Comparison of ENCODE assay signal across 8 mouse cellular contexts in the genomic region with DNA sequence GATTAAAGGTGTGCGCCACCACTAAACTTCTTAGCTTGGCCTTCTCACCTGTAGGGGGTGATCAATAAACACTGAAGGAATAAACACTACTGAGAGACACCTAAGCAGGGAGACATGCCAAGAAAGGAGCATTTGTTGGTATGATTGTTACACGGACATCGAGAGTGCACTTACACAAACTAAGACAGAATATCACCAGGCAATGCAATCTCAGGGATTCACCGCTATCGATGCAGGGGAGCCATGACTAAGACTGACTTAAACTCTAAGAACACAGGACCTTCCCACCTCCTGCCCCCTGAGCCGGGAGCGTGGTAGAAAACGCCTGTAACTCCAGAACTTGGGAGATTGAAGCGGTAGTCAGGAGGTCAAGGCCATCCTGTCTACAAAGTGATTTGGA. TPM values are rescaled to one million over a fixed set of nuclear protein-coding genes. Genes with fewer than 3 reads are reported as not detected.
DNase-seq lines count a peak whose midpoint lies in the region; ATAC-seq and TF ChIP-seq lines count a peak whose summit lies in the region.

No protein-coding gene starts in this region.

- H3K4me1 ChIP-seq in liver, adult 2 months (ENCODE audit: control insufficient read depth, insufficient read depth, low read length) = peaks cover 4% of the 10 kb centered on the region
- H3K4me1 ChIP-seq in cortical plate, adult 2 months (ENCODE audit: control insufficient read depth, insufficient read depth, low read length) = peaks cover 8% of the 10 kb centered on the region
- H3K4me1 ChIP-seq in neural tube, embryonic 13.5 days (replicated peaks) = peaks cover 21% of the 10 kb centered on the region

- H3K27me3 ChIP-seq in liver, adult 2 months (ENCODE audit: control insufficient read depth, insufficient read depth, low read length) = no peaks in the 10 kb centered on the region
- H3K27me3 ChIP-seq in neural tube, embryonic 13.5 days = no peaks in the 10 kb centered on the region

- peak; percentile 40 for DNase-seq in liver, adult 2 months (ENCODE audit: extremely low read depth, low read depth, low spot score)
- DNase-seq in liver = no peak
- DNase-seq in induced T-regulatory cell, adult 2 months (ENCODE audit: low read depth) = peak; percentile 57
- DNase-seq in left cerebral cortex, postnatal 4 days = no peak
- no peak for DNase-seq in urinary bladder, postnatal 25 days (ENCODE audit: low spot score)

- intact Hi-C loops in left cerebral cortex, postnatal 4 days (cut with DNase I) = no loop called here

- no peak for ATAC-seq in neural tube, embryonic 13.5 days (ENCODE audit: low read depth)
- no peak for ATAC-seq in monocyte, adult 5-6 weeks (replicated peaks; ENCODE audit: insufficient number of reproducible peaks, low FRiP score, low TSS enrichment, poor library complexity, severe bottlenecking)

- no peak for TF ChIP-seq CTCF in liver, adult 2 months (IDR thresholded peaks at IDR 0.05; ENCODE audit: low read depth, low read length)
- TF ChIP-seq CTCF in cortical plate, adult 2 months (IDR thresholded peaks at IDR 0.05; ENCODE audit: extremely low read depth, insufficient read depth, low read length) = no peak

- H3K9me3 ChIP-seq in neural tube, embryonic 13.5 days = no peaks in the 10 kb centered on the region

- no peaks in the 10 kb centered on the region for H3K36me3 ChIP-seq in liver, adult 2 months (ENCODE audit: control insufficient read depth, insufficient read depth, low read length)
- peaks cover 31% of the 10 kb centered on the region for H3K36me3 ChIP-seq in neural tube, embryonic 13.5 days

- no peaks in the 10 kb centered on the region for H3K79me2 ChIP-seq in liver, adult 2 months (ENCODE audit: control insufficient read depth, insufficient read depth, low read length)

- peak overlapping the region; percentile 82 for H3K4me3 ChIP-seq in liver, adult 2 months (ENCODE audit: insufficient read depth, low read depth, low read length)
- peak overlapping the region; percentile 55 for H3K4me3 ChIP-seq in cortical plate, adult 2 months (ENCODE audit: insufficient read depth, low read length)
- H3K4me3 ChIP-seq in neural tube, embryonic 13.5 days = peak overlapping the region; percentile 61

- 15% methylated on average over 9 of the region's 9 CpGs for WGBS in liver, adult 2 months
- WGBS in neural tube, embryonic 13.5 days = 34% methylated on average over 9 of the region's 9 CpGs

- TF ChIP-seq POLR2A in liver, adult 2 months (IDR thresholded peaks at IDR 0.05; ENCODE audit: extremely low read depth, insufficient read depth, low read length) = no peak
- TF ChIP-seq POLR2A in cortical plate, adult 2 months (IDR thresholded peaks at IDR 0.05; ENCODE audit: extremely low read depth, insufficient read depth, low read length) = no peak

- peak overlapping the region; percentile 67 for H3K27ac ChIP-seq in liver, adult 2 months (replicated peaks; ENCODE audit: insufficient read depth, low read depth, low read length)
- H3K27ac ChIP-seq in cortical plate, adult 2 months (ENCODE audit: insufficient read depth, low read length) = no peak overlapping the region
- H3K27ac ChIP-seq in neural tube, embryonic 13.5 days (replicated peaks) = peak overlapping the region; percentile 65; the same call in 1 of the 2 replicates

- peak overlapping the region; percentile 87 for H3K4me2 ChIP-seq in neural tube, embryonic 13.5 days

- H3K9ac ChIP-seq in liver, adult 2 months (ENCODE audit: low read depth, low read length) = peak overlapping the region; percentile 85
- peak overlapping the region; percentile 87 for H3K9ac ChIP-seq in neural tube, embryonic 13.5 days

RNA-seq across cellular contexts. Expression of a gene that starts 0.7 kb away (rescaled TPM):
- total RNA-seq in liver, adult 2 months (2014; rRNA removed) = 66.0 and 70.3 TPM in 2 replicates
- polyA plus RNA-seq in liver, adult 2 months (2012; rRNA removed) = 98.0 and 103 TPM in 2 replicates
- polyA plus RNA-seq in cortical plate, adult 2 months (2012; rRNA removed) = 94.0 and 104 TPM in 2 replicates
- 115 and 122 TPM in 2 replicates for polyA plus RNA-seq in neural tube, embryonic 13.5 days (2015; fragmentation: Nextera tagmentation; extraction: Ambion mirVana)
- 10 to 100 TPM; 41.1 to 41.6 TPM for total RNA-seq in left cerebral cortex, postnatal 4 days (2021)
- total RNA-seq in monocyte, adult 5-6 weeks (2017) = 31.4 to 44.6 TPM (median 33.7 TPM) in 3 replicates

RNA-seq across cellular contexts. Expression of a gene that starts 0.8 kb away (rescaled TPM):
- total RNA-seq in liver, adult 2 months (2014; rRNA removed) = 4.6 and 6.4 TPM in 2 replicates
- polyA plus RNA-seq in liver, adult 2 months (2012; rRNA removed) = 21.9 and 25.3 TPM in 2 replicates
- polyA plus RNA-seq in cortical plate, adult 2 months (2012; rRNA removed) = 15.2 and 15.5 TPM in 2 replicates
- polyA plus RNA-seq in neural tube, embryonic 13.5 days (2015; fragmentation: Nextera tagmentation; extraction: Ambion mirVana) = 23.0 and 24.6 TPM in 2 replicates
- 10 to 100 TPM; 11.9 to 13.3 TPM for total RNA-seq in left cerebral cortex, postnatal 4 days (2021)
- 2.7 to 8.8 TPM (median 3.8 TPM) in 3 replicates for total RNA-seq in monocyte, adult 5-6 weeks (2017)

RNA-seq across cellular contexts. Expression of a gene that starts 15.0 kb away (rescaled TPM):
- not detected in 2 replicates for total RNA-seq in liver, adult 2 months (2014; rRNA removed)
- not detected in 2 replicates for polyA plus RNA-seq in liver, adult 2 months (2012; rRNA removed)
- 2.9 and 4.5 TPM in 2 replicates for polyA plus RNA-seq in cortical plate, adult 2 months (2012; rRNA removed)
- 7.3 and 8.7 TPM in 2 replicates for polyA plus RNA-seq in neural tube, embryonic 13.5 days (2015; fragmentation: Nextera tagmentation; extraction: Ambion mirVana)
- total RNA-seq in left cerebral cortex, postnatal 4 days (2021) = under 1 TPM in 1 of 2 experiments, not detected in 1; 0.68 TPM
- not detected in 3 replicates for total RNA-seq in monocyte, adult 5-6 weeks (2017)

RNA-seq across cellular contexts. Expression of a gene that starts 24.3 kb away (rescaled TPM):
- 0.46 and 0.60 TPM in 2 replicates for total RNA-seq in liver, adult 2 months (2014; rRNA removed)
- polyA plus RNA-seq in liver, adult 2 months (2012; rRNA removed) = 0.53 and 1.0 TPM in 2 replicates
- 3.0 and 3.4 TPM in 2 replicates for polyA plus RNA-seq in cortical plate, adult 2 months (2012; rRNA removed)
- 6.3 and 7.1 TPM in 2 replicates for polyA plus RNA-seq in neural tube, embryonic 13.5 days (2015; fragmentation: Nextera tagmentation; extraction: Ambion mirVana)
- total RNA-seq in left cerebral cortex, postnatal 4 days (2021) = 1 to 10 TPM; 2.9 to 3.7 TPM
- total RNA-seq in monocyte, adult 5-6 weeks (2017) = 4.9 TPM in 1 of 3 replicates, not detected in the others

RNA-seq across cellular contexts. Expression of a gene that starts 25.6 kb away (rescaled TPM):
- total RNA-seq in liver, adult 2 months (2014; rRNA removed) = 15.1 and 21.4 TPM in 2 replicates
- polyA plus RNA-seq in liver, adult 2 months (2012; rRNA removed) = 52.9 and 56.7 TPM in 2 replicates
- 267 and 291 TPM in 2 replicates for polyA plus RNA-seq in cortical plate, adult 2 months (2012; rRNA removed)
- polyA plus RNA-seq in neural tube, embryonic 13.5 days (2015; fragmentation: Nextera tagmentation; extraction: Ambion mirVana) = 101 and 104 TPM in 2 replicates
- total RNA-seq in left cerebral cortex, postnatal 4 days (2021) = 10 to 100 TPM; 91.5 to 99.9 TPM
- 32.9 to 55.7 TPM (median 54.2 TPM) in 3 replicates for total RNA-seq in monocyte, adult 5-6 weeks (2017)

Comparison
In these comparisons a context has a peak if more than half of its experiments do, and no peak if none do; other contexts are left out.
1. DNase-seq: peak in liver, adult 2 months (single experiment) and induced T-regulatory cell, adult 2 months (single experiment); none in liver (single experiment), left cerebral cortex, postnatal 4 days (single experiment) and urinary bladder, postnatal 25 days (single experiment).
2. Peak in every context shown above with its lines, with median percentiles within 50 percentile points of each other: H3K4me3 ChIP-seq.